Mouse (Mus musculus) hindbrain, embryonic 14.5 days (tissue): ENCODE results near the gene Pi4ka. TPM values are rescaled to one million over a fixed set of nuclear protein-coding genes. Genes with fewer than 3 reads are reported as not detected.

Source experiments
- ATAC-seq: fragments of 200-750 bp; cut with Nextera tagmentation; 2 replicates; pipeline ENCODE4 v1.8.0; 2017; ENCODE audit warnings: moderate number of reproducible peaks, mild to moderate bottlenecking, moderate TSS enrichment, moderate library complexity; ENCODE audit not compliant: low FRiP score
- DNase-seq: peaks from one replicate; pipeline ENCODE4 v3.0.0-alpha.2; 2015; ENCODE audit warnings: low spot score
- H3K27ac ChIP-seq: fragments of 300-500 bp; sonication (generic); 2 replicates; pipeline ENCODE4 v1.5.1; 2014; ENCODE audit warnings: mild to moderate bottlenecking, moderate library complexity
- H3K27me3 ChIP-seq: fragments of 300-500 bp; sonication (generic); 2 replicates; pipeline ENCODE4 v1.6.1; 2014; ENCODE audit warnings: mild to moderate bottlenecking, low read length, mixed read lengths; ENCODE audit not compliant: control insufficient read depth, insufficient read depth
- H3K36me3 ChIP-seq: fragments of 300-500 bp; sonication (generic); replicated peaks from 2 replicates; pipeline ENCODE4 v1.6.1; 2014; ENCODE audit not compliant: control insufficient read depth, insufficient read depth
- H3K4me1 ChIP-seq: fragments of 300-500 bp; sonication (generic); replicated peaks from 2 replicates; pipeline ENCODE4 v1.6.1; 2014; ENCODE audit warnings: antibody characterized with exemption, low read length, mixed read lengths; ENCODE audit not compliant: control insufficient read depth, insufficient read depth
- H3K4me2 ChIP-seq: fragments of 300-500 bp; sonication (generic); replicated peaks from 2 replicates; pipeline ENCODE4 v1.6.1; 2014; ENCODE audit warnings: mild to moderate bottlenecking, moderate library complexity
- H3K4me3 ChIP-seq: fragments of 300-500 bp; sonication (generic); replicated peaks from 2 replicates; pipeline ENCODE4 v1.5.1; 2014; ENCODE audit warnings: mild to moderate bottlenecking, low read length
- H3K9ac ChIP-seq: fragments of 300-500 bp; sonication (generic); 2 replicates; pipeline ENCODE4 v1.6.1; 2014
- H3K9me3 ChIP-seq: fragments of 300-500 bp; sonication (generic); 2 replicates; pipeline ENCODE4 v1.6.1; 2016; ENCODE audit warnings: low read length; ENCODE audit not compliant: control insufficient read depth
- WGBS: fragments of 180-500 bp; shearing (Covaris S2); extraction: QIAGEN DNeasy Blood & Tissue Kit; methylation state at CpG from one replicate; pipeline ENCODE4 v1.1.7; 2014; 5-methylcytosine and 5-hydroxymethylcytosine counted together
- polyA plus RNA-seq: library from polyadenylated mRNA; unstranded; fragments of >200 nt; fragmentation: Nextera tagmentation; extraction: Ambion mirVana; gene quantifications from 2 replicates; pipeline ENCODE4 v1.2.1, GENCODE M21; 2014

The Pi4ka gene
- polyA plus RNA-seq, 1 experiment from 2014 or later: 70.9 TPM

DNA sequence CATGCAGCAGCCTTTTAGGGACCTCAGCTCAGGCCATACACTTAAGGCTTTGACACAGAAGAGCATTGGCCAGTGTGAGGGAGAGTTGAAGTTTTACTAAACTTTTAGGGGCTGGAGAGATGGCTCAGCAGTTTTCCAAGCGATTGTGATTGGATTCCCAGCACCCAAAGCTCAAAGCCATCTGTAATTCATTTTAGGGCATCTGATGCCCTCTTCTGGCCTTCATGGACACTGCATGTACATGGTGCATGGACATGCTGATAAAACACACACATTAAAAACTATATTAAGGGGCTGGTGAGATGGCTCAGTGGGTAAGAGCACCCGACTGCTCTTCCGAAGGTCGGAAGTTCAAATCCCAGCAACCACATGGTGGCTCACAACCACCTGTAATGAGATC is 135.0 kb downstream of the Pi4ka start:
- H3K27me3 ChIP-seq: no peaks in the 10 kb centered on the region
- no peaks in the 10 kb centered on the region for H3K36me3 ChIP-seq
- no peaks in the 10 kb centered on the region for H3K4me1 ChIP-seq
- H3K9ac ChIP-seq: no peak overlapping the region
- no peak overlapping the region for H3K4me3 ChIP-seq
- DNase-seq (no peak), ATAC-seq (no peak)
- no peak overlapping the region for H3K27ac ChIP-seq
- H3K4me2 ChIP-seq: no peak overlapping the region
- H3K9me3 ChIP-seq: peaks cover 5% of the 10 kb centered on the region; the same call in 1 of the 2 replicates
- 69% methylated on average over 4 of the region's 4 CpGs for WGBS

DNA sequence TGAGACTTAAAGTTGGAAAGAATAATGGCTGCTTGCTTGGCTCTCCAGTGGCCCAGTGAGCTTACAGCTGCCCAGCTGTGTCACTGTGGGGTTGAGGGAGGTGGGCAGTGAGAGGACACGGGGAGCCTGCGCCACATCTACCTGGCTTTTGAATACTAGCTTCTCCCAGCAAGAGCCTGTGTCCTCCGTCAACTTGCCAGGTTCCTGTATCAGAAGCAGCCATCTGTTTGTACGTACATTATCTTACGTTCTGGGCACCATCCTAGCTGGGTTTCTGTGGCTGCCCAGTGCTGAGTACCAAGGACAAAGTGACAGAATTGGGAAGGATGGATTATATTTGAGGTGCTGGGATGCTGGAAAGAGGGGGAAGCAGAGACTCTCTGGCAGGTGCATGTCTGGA is 136.2 kb downstream of the Pi4ka start:
- H3K9me3 ChIP-seq: peaks cover 5% of the 10 kb centered on the region; the same call in 1 of the 2 replicates
- no peak overlapping the region for H3K4me3 ChIP-seq
- DNase-seq (no peak), ATAC-seq (no peak)
- H3K27ac ChIP-seq: no peak overlapping the region
- 87% methylated on average over 5 of the region's 5 CpGs for whole genome bisulfite sequencing
- H3K9ac ChIP-seq: no peak overlapping the region
- H3K4me1 ChIP-seq: no peaks in the 10 kb centered on the region
- no peaks in the 10 kb centered on the region for H3K27me3 ChIP-seq
- H3K36me3 ChIP-seq: no peaks in the 10 kb centered on the region
- no peak overlapping the region for H3K4me2 ChIP-seq

GRCm38 (mm10) chr16:17267937-17268336 is 138.2 kb downstream of the Pi4ka start:
- WGBS: 62% methylated on average over 5 of the region's 5 CpGs

GRCm38 (mm10) chr16:17266113-17266512 is 140.0 kb downstream of the Pi4ka start:
- 83% methylated on average over 3 of the region's 3 CpGs for WGBS
- Histone ChIP-seq H3K4me2 (no peak overlapping the region), H3K27ac (no peak overlapping the region), H3K27me3 (no peaks in the 10 kb centered on the region), H3K4me1 (no peaks in the 10 kb centered on the region), H3K9me3 (peaks cover 5% of the 10 kb centered on the region; the same call in 1 of the 2 replicates), H3K4me3 (no peak overlapping the region), H3K9ac (no peak overlapping the region), H3K36me3 (peaks cover 12% of the 10 kb centered on the region; the same call in 1 of the 2 replicates)
- no peak for DNase-seq
- no peak for ATAC-seq

More at GRCm38 (mm10) chr16:17267937-17268336, 138.2 kb downstream of the Pi4ka start:
- 0 out of 2 replicates have a peak, but pooled peaks have one; percentile 24 for ATAC-seq
- Histone ChIP-seq H3K27me3 (no peaks in the 10 kb centered on the region), H3K36me3 (no peaks in the 10 kb centered on the region), H3K9me3 (peaks cover 5% of the 10 kb centered on the region; the same call in 1 of the 2 replicates), H3K4me3 (no peak overlapping the region), H3K9ac (no peak overlapping the region), H3K4me1 (no peaks in the 10 kb centered on the region), H3K27ac (no peak overlapping the region), H3K4me2 (no peak overlapping the region)
- no peak for DNase-seq

DNA sequence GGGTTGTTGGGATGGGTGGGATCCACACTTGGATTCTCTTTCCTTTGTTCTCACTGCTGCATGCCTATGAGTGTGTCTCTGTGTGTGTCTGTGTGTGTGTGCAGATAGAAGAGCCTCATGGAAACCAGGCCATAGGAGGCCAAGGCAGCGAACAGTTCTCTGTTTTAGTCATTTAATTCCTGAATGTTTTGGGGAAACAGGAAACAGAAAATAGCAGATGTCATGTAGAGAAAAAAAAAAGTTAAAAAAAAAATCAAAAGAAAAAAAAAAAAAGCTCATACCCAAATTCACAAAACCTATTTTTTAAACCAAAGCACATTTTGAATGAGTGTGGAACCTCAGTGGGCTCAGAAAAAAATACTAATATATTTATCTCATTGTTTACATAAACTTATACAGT is 144.8 kb downstream of the Pi4ka start:
- Histone ChIP-seq H3K4me2 (no peak overlapping the region), H3K9me3 (no peaks in the 10 kb centered on the region), H3K4me3 (no peak overlapping the region), H3K9ac (no peak overlapping the region), H3K36me3 (peaks cover 52% of the 10 kb centered on the region), H3K27ac (no peak overlapping the region), H3K4me1 (no peaks in the 10 kb centered on the region), H3K27me3 (no peaks in the 10 kb centered on the region)
- DNase-seq: no peak
- no peak for ATAC-seq
- 93% methylated on average over 1 of the region's 1 CpGs for WGBS

GRCm38 (mm10) chr16:17258917-17259316 is 147.2 kb downstream of the Pi4ka start:
- Histone ChIP-seq H3K27me3 (no peaks in the 10 kb centered on the region), H3K4me2 (no peak overlapping the region), H3K36me3 (peaks cover 61% of the 10 kb centered on the region), H3K27ac (no peak overlapping the region), H3K9ac (no peak overlapping the region), H3K9me3 (no peaks in the 10 kb centered on the region), H3K4me3 (no peak overlapping the region), H3K4me1 (peaks cover 4% of the 10 kb centered on the region; the same call in 1 of the 2 replicates)
- WGBS: 95% methylated on average over 12 of the region's 12 CpGs
- ATAC-seq: no peak
- DNase-seq: no peak

- Histone ChIP-seq H3K36me3 (peaks cover 59% of the 10 kb centered on the region), H3K9me3 (no peaks in the 10 kb centered on the region), H3K27ac (no peak overlapping the region), H3K4me2 (no peak overlapping the region), H3K27me3 (no peaks in the 10 kb centered on the region), H3K4me1 (peaks cover 19% of the 10 kb centered on the region), H3K4me3 (no peak overlapping the region), H3K9ac (no peak overlapping the region)
- 0 out of 2 replicates have a peak, but pooled peaks have one; percentile 21 for ATAC-seq
- 90% methylated on average over 9 of the region's 9 CpGs for WGBS
- no peak for DNase-seq
Measured at GRCm38 (mm10) chr16:17257359-17257821, 148.7 kb downstream of the Pi4ka start.

DNA sequence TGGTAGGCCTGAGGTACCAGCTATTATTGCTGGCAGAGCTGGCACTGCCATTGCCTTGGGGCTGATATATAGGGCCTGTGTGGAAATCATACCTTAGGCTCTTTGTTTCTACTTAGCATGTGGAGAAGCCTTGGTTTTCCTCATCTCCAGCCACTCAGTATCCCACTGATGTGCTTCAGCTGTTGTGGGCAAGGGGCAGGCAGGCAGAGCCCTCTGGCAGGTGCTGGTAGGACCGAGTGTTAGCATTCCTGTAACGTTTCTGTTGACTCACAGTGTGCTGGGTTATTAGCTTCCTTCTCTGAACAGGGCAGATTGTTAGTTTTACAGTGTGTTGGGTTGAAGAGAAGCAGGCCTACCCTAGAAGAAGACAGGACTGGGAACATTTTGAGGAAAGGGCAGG is 150.8 kb downstream of the Pi4ka start:
- no peak for ATAC-seq
- no peak overlapping the region for H3K4me2 ChIP-seq
- WGBS: 83% methylated on average over 2 of the region's 2 CpGs
- H3K9ac ChIP-seq: no peak overlapping the region
- DNase-seq: no peak
- no peak overlapping the region for H3K4me3 ChIP-seq
- H3K36me3 ChIP-seq: peaks cover 41% of the 10 kb centered on the region
- peaks cover 30% of the 10 kb centered on the region for H3K4me1 ChIP-seq
- no peak overlapping the region for H3K27ac ChIP-seq
- no peaks in the 10 kb centered on the region for H3K27me3 ChIP-seq
- no peaks in the 10 kb centered on the region for H3K9me3 ChIP-seq

GRCm38 (mm10) chr16:17254005-17254597 is 152.0 kb downstream of the Pi4ka start:
- no peaks in the 10 kb centered on the region for H3K9me3 ChIP-seq
- H3K4me3 ChIP-seq: no peak overlapping the region
- H3K4me2 ChIP-seq: no peak overlapping the region
- H3K36me3 ChIP-seq: peaks cover 33% of the 10 kb centered on the region
- no peak overlapping the region for H3K27ac ChIP-seq
- DNase-seq: no peak
- no peaks in the 10 kb centered on the region for H3K27me3 ChIP-seq
- WGBS: 12% methylated on average over 4 of the region's 4 CpGs
- ATAC-seq: no peak
- peaks cover 30% of the 10 kb centered on the region for H3K4me1 ChIP-seq
- no peak overlapping the region for H3K9ac ChIP-seq
